Mouse (Mus musculus) cerebral cortex, adult 2 months (tissue): ENCODE results near the gene Sst.

Experiments
- WGBS: fragments of 180-500 bp; shearing (Covaris S2); methylation state at CpG from one replicate; pipeline ENCODE4 v1.1.7; 2018; 5-methylcytosine and 5-hydroxymethylcytosine counted together

Sst gene

GRCm38 (mm10) chr16:23887910-23888579 lies 2.7 kb downstream of the Sst start:
- 77% methylated on average over 10 of the region's 10 CpGs for WGBS

DNA sequence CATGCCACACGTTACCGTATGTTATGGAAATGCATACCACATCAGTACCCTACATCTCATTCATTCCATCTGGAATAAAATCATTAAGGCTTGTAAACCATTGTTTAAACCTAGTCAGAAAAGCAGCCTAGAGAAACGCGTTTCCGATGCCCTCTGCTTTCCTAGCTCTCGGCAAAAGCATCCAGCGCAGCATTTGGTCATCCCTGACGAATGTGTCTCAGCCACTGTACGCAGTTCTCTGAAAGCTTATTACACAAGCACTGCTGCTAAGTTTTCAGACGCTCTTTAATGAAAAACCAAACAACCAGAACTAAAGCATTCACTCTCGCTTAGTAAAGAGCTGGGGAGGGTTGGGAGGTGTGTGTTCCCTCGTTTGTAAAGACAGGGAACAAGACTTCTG lies 5.7 kb downstream of the Sst start:
- WGBS, result 41% methylated on average over 12 of the region's 12 CpGs

DNA sequence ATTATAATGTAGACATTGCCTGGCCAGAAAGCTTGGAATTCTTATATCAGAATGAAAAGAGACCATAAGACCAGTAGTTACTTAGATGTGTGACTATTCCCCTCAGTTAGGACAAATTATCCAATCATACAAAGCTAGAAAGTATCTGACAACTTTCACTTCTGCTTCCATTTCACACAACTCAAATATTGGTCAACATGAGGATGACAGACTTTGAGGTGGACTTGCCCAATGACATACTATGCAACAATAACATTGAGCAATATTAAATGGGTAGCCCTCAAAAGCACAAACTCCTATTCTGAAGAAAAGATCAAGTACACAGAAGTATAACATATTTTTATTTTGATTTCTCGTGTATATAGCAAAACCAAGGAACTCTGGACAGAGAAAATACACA lies 35.5 kb downstream of the Sst start:
- 79% methylated on average over 1 of the region's 1 CpGs for WGBS

DNA sequence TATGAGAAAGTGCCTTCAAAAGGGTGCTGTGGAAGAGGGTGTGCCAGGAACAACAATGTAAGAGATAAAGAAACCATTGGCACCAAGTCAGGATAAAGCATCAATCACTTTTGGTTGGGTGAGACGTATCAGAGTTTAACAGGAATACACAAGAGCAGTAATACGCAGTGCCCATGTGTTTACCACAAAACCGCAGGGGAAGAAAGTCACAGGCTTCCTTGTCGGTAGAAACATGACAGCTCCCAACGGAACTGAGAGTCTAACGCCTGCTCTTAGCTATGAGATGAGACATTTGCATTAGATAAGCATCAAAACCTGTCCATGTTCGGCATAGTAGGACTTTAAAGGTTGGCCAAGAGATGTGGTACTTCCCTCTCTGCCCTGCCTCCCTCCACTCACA lies 46.1 kb downstream of the Sst start:
- 91% methylated on average over 7 of the region's 7 CpGs for WGBS

DNA sequence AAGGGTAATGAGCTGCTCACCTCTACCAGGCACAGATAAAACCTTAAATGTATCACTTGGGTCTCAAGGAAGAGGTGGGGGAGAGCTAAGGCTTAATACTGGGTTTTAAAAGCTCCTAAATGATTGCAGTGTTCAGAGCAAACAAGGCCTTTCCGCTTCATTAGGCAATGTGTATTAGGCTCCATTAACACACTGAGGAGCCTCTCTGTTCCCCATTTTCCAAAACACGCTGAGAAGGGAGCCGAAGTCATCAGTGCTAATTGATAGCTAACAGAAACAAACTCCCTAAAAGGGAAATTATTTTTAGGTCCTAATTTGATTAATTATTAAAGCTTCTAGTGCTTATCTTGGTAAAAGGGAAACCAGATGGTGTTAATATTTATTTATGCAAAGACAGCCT lies 48.1 kb downstream of the Sst start:
- WGBS, result 70% methylated on average over 3 of the region's 3 CpGs
